Mouse (Mus musculus) hindbrain, embryonic 11.5 days (tissue): ENCODE measurements around the gene Rps29. TPM values are rescaled to one million over a fixed set of nuclear protein-coding genes. Genes with fewer than 3 reads are reported as not detected.
"Not testable (repeated sequence)": the region's sequence is repeated elsewhere in the genome, so short reads cannot be mapped to it uniquely, and the experiment has no call there.

ENCODE experiments used
- ATAC-seq: fragments of 200-750 bp; cut with Nextera tagmentation; 2 replicates; pipeline ENCODE4 v1.8.0; 2017; ENCODE audit warnings: mild to moderate bottlenecking, moderate TSS enrichment, moderate library complexity; ENCODE audit not compliant: low FRiP score
- DNase-seq: peaks from one replicate; pipeline ENCODE4 v3.0.0-alpha.2; 2015; ENCODE audit warnings: low spot score
- H3K27ac ChIP-seq: fragments of 300-500 bp; sonication (generic); 2 replicates; pipeline ENCODE4 v1.5.1; 2014; ENCODE audit warnings: mild to moderate bottlenecking, low read depth, low read length
- H3K27me3 ChIP-seq: fragments of 300-500 bp; sonication (generic); 2 replicates; pipeline ENCODE4 v1.6.1; 2014; ENCODE audit warnings: mild to moderate bottlenecking, low read length, moderate library complexity, mixed read lengths; ENCODE audit not compliant: control insufficient read depth, insufficient read depth
- H3K36me3 ChIP-seq: fragments of 300-500 bp; sonication (generic); 2 replicates; pipeline ENCODE4 v1.6.1; 2014; ENCODE audit warnings: mild to moderate bottlenecking, low read length, moderate library complexity, mixed read lengths; ENCODE audit not compliant: control insufficient read depth, insufficient read depth
- H3K4me1 ChIP-seq: fragments of 300-500 bp; sonication (generic); replicated peaks from 2 replicates; pipeline ENCODE4 v1.6.1; 2014; ENCODE audit warnings: low read length, mixed read lengths; ENCODE audit not compliant: control insufficient read depth, insufficient read depth
- H3K4me2 ChIP-seq: fragments of 300-500 bp; sonication (generic); replicated peaks from 2 replicates; pipeline ENCODE4 v1.6.1; 2014; ENCODE audit warnings: mild to moderate bottlenecking, low read depth, low read length
- H3K4me3 ChIP-seq: fragments of 300-500 bp; sonication (generic); 2 replicates; pipeline ENCODE4 v1.5.1; 2014; ENCODE audit warnings: low read depth, low read length
- H3K9ac ChIP-seq: fragments of 300-500 bp; sonication (generic); 2 replicates; pipeline ENCODE4 v1.6.1; 2014; ENCODE audit warnings: low read depth, low read length
- H3K9me3 ChIP-seq: fragments of 300-500 bp; sonication (generic); 2 replicates; pipeline ENCODE4 v1.6.1; 2016; ENCODE audit warnings: low read length; ENCODE audit not compliant: control insufficient read depth
- WGBS: fragments of 180-500 bp; shearing (Covaris S2); extraction: QIAGEN DNeasy Blood & Tissue Kit; methylation state at CpG from one replicate; pipeline ENCODE4 v1.1.7; 2014; 5-methylcytosine and 5-hydroxymethylcytosine counted together
- polyA plus RNA-seq: library from polyadenylated mRNA; unstranded; fragments of >200 nt; fragmentation: Nextera tagmentation; extraction: Ambion mirVana; gene quantifications from 2 replicates; pipeline ENCODE4 v1.2.1, GENCODE M21; 2014

Gene Rps29
- polyA plus RNA-seq, result 1,259 and 1,264 TPM in 2 replicates

GRCm38 (mm10) chr12:69158765-69159577 is at the start of gene Rps29:
Gene Rps29 (minus strand): TSS chr12:69159186.
- not testable (repeated sequence) for H3K27me3 ChIP-seq, H3K36me3 ChIP-seq, H3K9me3 ChIP-seq, H3K4me1 ChIP-seq
- Histone ChIP-seq H3K4me3 (peak within 1 kb of the TSS; percentile 79), H3K4me2 (peak within 1 kb of the TSS; percentile 66), H3K27ac (peak within 1 kb of the TSS; percentile 89), H3K9ac (peak within 1 kb of the TSS; percentile 90)
- peak; percentile 98 for ATAC-seq
- DNase-seq, result peak; percentile 100
- WGBS, result under 1% methylated on average over 54 of the region's 68 CpGs

- DNase-seq, result no peak
- no peaks in the 10 kb centered on the region for H3K4me1 ChIP-seq
- H3K27me3 ChIP-seq, result no peaks in the 10 kb centered on the region
- H3K9me3 ChIP-seq, result no peaks in the 10 kb centered on the region
- no peak overlapping the region for H3K9ac ChIP-seq
- no peak for ATAC-seq
- H3K4me3 ChIP-seq, result no peak overlapping the region
- WGBS, result 87% methylated on average over 2 of the region's 2 CpGs
- H3K27ac ChIP-seq, result no peak overlapping the region
- H3K4me2 ChIP-seq, result no peak overlapping the region
- no peaks in the 10 kb centered on the region for H3K36me3 ChIP-seq
Measured at GRCm38 (mm10) chr12:69208520-69208919, 49.5 kb upstream of the Rps29 start.

- DNase-seq (no peak), ATAC-seq (no peak)
- H3K27me3 ChIP-seq, result no peaks in the 10 kb centered on the region
- no peak overlapping the region for H3K27ac ChIP-seq
- H3K4me3 ChIP-seq, result no peak overlapping the region
- H3K4me1 ChIP-seq, result no peaks in the 10 kb centered on the region
- no peaks in the 10 kb centered on the region for H3K36me3 ChIP-seq
- no peak overlapping the region for H3K4me2 ChIP-seq
- no peaks in the 10 kb centered on the region for H3K9me3 ChIP-seq
- H3K9ac ChIP-seq, result no peak overlapping the region
- 94% methylated on average over 7 of the region's 7 CpGs for WGBS
Measured at GRCm38 (mm10) chr12:69207926-69208325, 48.9 kb upstream of the Rps29 start.

- DNase-seq (no peak), ATAC-seq (no peak)
- H3K36me3 ChIP-seq, result no peaks in the 10 kb centered on the region
- H3K4me3 ChIP-seq, result no peak overlapping the region
- no peak overlapping the region for H3K4me2 ChIP-seq
- H3K9ac ChIP-seq, result no peak overlapping the region
- no peaks in the 10 kb centered on the region for H3K27me3 ChIP-seq
- 94% methylated on average over 8 of the region's 8 CpGs for WGBS
- no peak overlapping the region for H3K27ac ChIP-seq
- H3K9me3 ChIP-seq, result no peaks in the 10 kb centered on the region
- H3K4me1 ChIP-seq, result no peaks in the 10 kb centered on the region
Measured at GRCm38 (mm10) chr12:69207396-69207795, 48.4 kb upstream of the Rps29 start.

GRCm38 (mm10) chr12:69204052-69204833 is 45.3 kb upstream of the Rps29 start, which contains the start of gene Gm49384:
Gene Gm49384 (minus strand): TSS chr12:69204267.
- H3K27me3 ChIP-seq, result no peaks in the 10 kb centered on the region
- no peak within 1 kb of the TSS for H3K4me2 ChIP-seq
- no peak within 1 kb of the TSS for H3K27ac ChIP-seq
- WGBS, result 77% methylated on average over 16 of the region's 16 CpGs
- H3K9me3 ChIP-seq, result no peaks in the 10 kb centered on the region
- no peak within 1 kb of the TSS for H3K4me3 ChIP-seq
- ATAC-seq, result 0 out of 2 replicates have a peak, but pooled peaks have one; percentile 47
- no peak within 1 kb of the TSS for H3K9ac ChIP-seq
- DNase-seq, result peak; percentile 49
- H3K36me3 ChIP-seq, result no peaks in the 10 kb centered on the region; the same call in 1 of the 2 replicates
- no peaks in the 10 kb centered on the region for H3K4me1 ChIP-seq

- H3K4me3 ChIP-seq, result no peak overlapping the region
- H3K36me3 ChIP-seq, result no peaks in the 10 kb centered on the region; the same call in 1 of the 2 replicates
- no peaks in the 10 kb centered on the region for H3K9me3 ChIP-seq
- H3K27ac ChIP-seq, result no peak overlapping the region
- ATAC-seq, result no peak
- no peaks in the 10 kb centered on the region for H3K27me3 ChIP-seq
- DNase-seq, result no peak
- H3K9ac ChIP-seq, result no peak overlapping the region
- H3K4me1 ChIP-seq, result 0 out of 2 replicates have a peak, but pooled peaks cover 2% of the 10 kb centered on the region
- H3K4me2 ChIP-seq, result no peak overlapping the region
Measured at GRCm38 (mm10) chr12:69198985-69199384, 40.0 kb upstream of the Rps29 start.

- Histone ChIP-seq H3K27ac (peak within 1 kb of the TSS; percentile 89), H3K4me2 (peak within 1 kb of the TSS; percentile 98), H3K27me3 (no peaks in the 10 kb centered on the region), H3K9me3 (no peaks in the 10 kb centered on the region), H3K4me1 (0 out of 2 replicates have a peak, but pooled peaks cover 2% of the 10 kb centered on the region), H3K9ac (peak within 1 kb of the TSS; percentile 88), H3K4me3 (peak within 1 kb of the TSS; percentile 94), H3K36me3 (no peaks in the 10 kb centered on the region; the same call in 1 of the 2 replicates)
- ATAC-seq (peak; percentile 60), DNase-seq (peak; percentile 84)
- WGBS, result under 1% methylated on average over 18 of the region's 18 CpGs
Measured at GRCm38 (mm10) chr12:69198164-69198535, 39.2 kb upstream of the Rps29 start, which contains the start of gene Dnaaf2. Gene Dnaaf2 (minus strand): TSS chr12:69198429.

- no peaks in the 10 kb centered on the region; the same call in 1 of the 2 replicates for H3K36me3 ChIP-seq
Measured at GRCm38 (mm10) chr12:69197378-69198163, 38.6 kb upstream of the Rps29 start.

More at GRCm38 (mm10) chr12:69197378-69198163, 38.6 kb upstream of the Rps29 start:
- no peaks in the 10 kb centered on the region for H3K9me3 ChIP-seq
- DNase-seq (peak; percentile 67), ATAC-seq (peak; percentile 80)
- under 1% methylated on average over 90 of the region's 94 CpGs for WGBS
- 0 out of 2 replicates have a peak, but pooled peaks cover 2% of the 10 kb centered on the region for H3K4me1 ChIP-seq
- peak overlapping the region; percentile 94 for H3K4me3 ChIP-seq
- no peaks in the 10 kb centered on the region for H3K27me3 ChIP-seq
- peak overlapping the region; percentile 88 for H3K9ac ChIP-seq
- peak overlapping the region; percentile 98 for H3K4me2 ChIP-seq
- H3K27ac ChIP-seq, result peak overlapping the region; percentile 89
